Mouse (Mus musculus): ENCODE data around the gene Thada. TPM values are rescaled to one million over a fixed set of nuclear protein-coding genes. Genes with fewer than 3 reads are reported as not detected.

Thada gene
- total RNA-seq, 2 experiments from 2014 or later, result 37.6 to 39.3 TPM

GRCm38 (mm10) chr17:84267456-84268074 lies 198.4 kb downstream of the Thada start:
- ATAC-seq (replicated peaks; ENCODE audit: poor library complexity, severe bottlenecking), result peak; percentile 33

GRCm38 (mm10) chr17:84266161-84266948 lies 199.7 kb downstream of the Thada start:
- ATAC-seq (replicated peaks; ENCODE audit: poor library complexity, severe bottlenecking), result no peak

DNA sequence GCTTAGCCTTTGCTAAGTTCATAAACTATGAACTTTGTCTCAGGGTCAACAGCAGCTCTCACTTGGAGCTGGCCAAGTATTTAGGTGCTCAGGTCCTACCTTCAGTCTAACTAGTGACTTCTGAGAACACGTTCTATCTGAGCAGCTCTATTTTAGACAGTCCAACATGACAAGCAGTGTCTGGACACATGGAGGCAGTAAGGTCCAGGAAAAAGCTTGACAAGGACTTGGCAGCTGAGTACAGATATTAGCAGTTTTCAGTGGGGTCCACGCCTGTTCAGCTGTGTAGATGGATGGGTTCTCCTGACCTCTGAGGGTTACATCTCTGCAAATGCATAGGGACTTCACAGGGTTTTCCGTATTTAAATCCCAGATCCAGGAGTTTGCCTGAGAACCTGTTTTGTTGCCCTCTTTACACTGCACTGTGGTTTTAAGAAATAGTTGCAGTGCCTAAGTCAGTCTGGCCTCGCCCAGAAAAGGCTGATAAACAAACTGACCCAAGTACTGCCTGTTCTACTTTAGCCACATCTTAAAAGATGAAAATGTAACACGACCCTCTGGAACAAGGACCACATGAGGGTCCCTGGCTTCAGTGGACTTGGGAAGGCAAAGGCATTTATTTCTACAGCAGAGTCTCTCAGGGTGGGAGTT lies 200.4 kb downstream of the Thada start:
- ATAC-seq (replicated peaks; ENCODE audit: poor library complexity, severe bottlenecking), result no peak

DNA sequence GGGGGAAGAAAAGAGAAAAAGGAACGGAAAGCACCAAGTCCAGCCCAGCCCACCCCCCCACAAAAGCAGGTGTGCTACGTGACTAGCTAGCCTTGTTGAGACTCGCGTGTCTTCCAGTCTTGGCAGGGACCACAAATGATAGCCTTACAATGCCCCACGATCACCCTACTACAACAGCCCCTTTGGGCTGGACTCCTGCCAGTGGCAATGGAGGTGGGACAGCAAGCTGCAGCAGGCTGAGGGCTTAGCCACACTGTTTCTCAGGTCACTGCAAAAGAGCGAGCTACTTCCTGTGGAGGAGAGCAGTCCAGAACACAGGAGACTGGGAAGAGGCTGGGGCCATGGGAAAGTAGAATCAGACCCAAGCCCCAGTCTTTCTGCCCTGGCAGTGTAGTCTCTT lies 201.7 kb downstream of the Thada start:
- ATAC-seq (replicated peaks; ENCODE audit: poor library complexity, severe bottlenecking), result no peak

GRCm38 (mm10) chr17:84263591-84263990 lies 202.4 kb downstream of the Thada start:
- ATAC-seq (replicated peaks; ENCODE audit: poor library complexity, severe bottlenecking), result no peak

- no peak for ATAC-seq (replicated peaks; ENCODE audit: poor library complexity, severe bottlenecking)
These were observed 203.6 kb downstream of the Thada start for GRCm38 (mm10) chr17:84262325-84262979.

DNA sequence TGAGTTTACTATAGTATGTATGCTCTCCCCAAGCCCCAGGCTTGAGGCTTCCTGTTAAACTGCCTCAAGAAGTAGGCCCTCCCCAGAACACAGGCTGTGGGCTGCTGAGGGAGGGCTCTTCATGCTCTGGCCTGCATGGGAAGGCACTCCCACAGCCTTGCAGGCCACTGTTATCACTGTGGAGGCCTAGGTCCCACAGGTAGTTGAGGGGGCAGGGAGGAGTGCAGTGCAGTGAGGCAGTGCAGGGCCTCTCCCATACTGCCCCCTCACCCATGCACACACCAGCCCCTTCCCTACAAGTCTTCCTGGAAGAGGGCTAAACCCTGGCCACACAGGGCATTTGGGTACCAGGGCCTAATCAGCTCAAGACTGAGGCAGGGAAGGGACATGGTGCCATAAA lies 205.0 kb downstream of the Thada start:
- ATAC-seq (replicated peaks; ENCODE audit: poor library complexity, severe bottlenecking), result no peak

GRCm38 (mm10) chr17:84260226-84260625 lies 205.8 kb downstream of the Thada start:
- ATAC-seq (replicated peaks; ENCODE audit: poor library complexity, severe bottlenecking), result no peak

DNA sequence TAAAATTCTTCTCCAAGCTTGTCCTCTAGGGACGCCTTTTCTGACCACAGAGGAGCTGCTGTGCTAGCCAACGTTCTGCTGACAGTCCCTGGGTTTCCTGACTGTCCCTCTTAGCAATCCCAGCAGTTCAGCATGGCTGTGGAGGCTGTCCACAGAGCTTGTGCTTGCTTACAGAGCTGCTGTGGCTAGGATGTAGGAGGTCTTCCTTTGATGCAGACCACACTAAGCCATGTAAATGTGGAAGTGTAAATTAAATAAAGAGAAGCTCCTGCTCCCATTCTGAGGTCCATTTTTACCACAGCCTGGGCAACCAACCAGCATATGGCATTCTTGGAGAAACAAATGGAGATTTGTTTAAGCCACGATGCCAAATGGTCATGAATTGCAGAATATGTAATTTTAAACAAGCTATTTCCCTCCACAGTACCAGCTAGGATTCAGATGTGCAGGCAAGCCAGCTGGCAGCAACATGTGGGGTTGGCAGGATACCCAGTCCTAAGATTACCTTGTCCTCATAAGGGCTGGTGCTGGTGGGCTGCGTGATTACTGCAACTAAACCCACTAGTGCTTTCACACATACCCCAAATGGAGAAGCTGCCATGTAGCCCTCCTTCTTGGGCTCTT lies 207.3 kb downstream of the Thada start:
- ATAC-seq (replicated peaks; ENCODE audit: poor library complexity, severe bottlenecking), result peak; percentile 83

GRCm38 (mm10) chr17:84257927-84258532 lies 208.0 kb downstream of the Thada start:
- no peak for ATAC-seq (replicated peaks; ENCODE audit: poor library complexity, severe bottlenecking)

GRCm38 (mm10) chr17:84256278-84256819 lies 209.7 kb downstream of the Thada start:
- no peak for ATAC-seq (replicated peaks; ENCODE audit: poor library complexity, severe bottlenecking)

- no peak for ATAC-seq (replicated peaks; ENCODE audit: poor library complexity, severe bottlenecking)
These were observed 210.2 kb downstream of the Thada start for GRCm38 (mm10) chr17:84255841-84256240.

- no peak for ATAC-seq (replicated peaks; ENCODE audit: poor library complexity, severe bottlenecking)
These were observed 214.6 kb downstream of the Thada start for GRCm38 (mm10) chr17:84251426-84251825.

GRCm38 (mm10) chr17:84244182-84244920 lies 221.7 kb downstream of the Thada start:
- ATAC-seq (replicated peaks; ENCODE audit: poor library complexity, severe bottlenecking), result no peak

- no peak for ATAC-seq (replicated peaks; ENCODE audit: poor library complexity, severe bottlenecking)
These were observed 222.2 kb downstream of the Thada start for GRCm38 (mm10) chr17:84243759-84244158.

GRCm38 (mm10) chr17:84241308-84241957 lies 224.6 kb downstream of the Thada start:
- no peak for ATAC-seq (replicated peaks; ENCODE audit: poor library complexity, severe bottlenecking)

GRCm38 (mm10) chr17:84239679-84240292 lies 226.2 kb downstream of the Thada start:
- no peak for ATAC-seq (replicated peaks; ENCODE audit: poor library complexity, severe bottlenecking)

- ATAC-seq (replicated peaks; ENCODE audit: poor library complexity, severe bottlenecking), result peak; percentile 74
These were observed 227.8 kb downstream of the Thada start for GRCm38 (mm10) chr17:84238174-84238573.

Data from granulocyte monocyte progenitor cell, adult 5-6 weeks (primary cell).